Mouse (Mus musculus) spleen, adult 2 months (tissue): ENCODE measurements at regions not wholly inside any gene's neighbourhood (a gene's known extent, or its start where the extent isn't known, plus 50 kb on each side); places are given as distances from the start of the nearest gene placed in this dataset.

ENCODE experiments used
- DNase-seq, 2 experiments: peaks; one replicate each; pipeline versions ENCODE4 v3.0.0 to v3.0.0-alpha.2; 2012 to 2021; ENCODE audit warnings: low spot score in 2 of 2, low read depth in 1 of 2
- H3K27ac ChIP-seq: fragments of 200-500 bp; 2 replicates; pipeline ENCODE4 v1.5.1; 2012; ENCODE audit warnings: low read length, inconsistent platforms; ENCODE audit not compliant: insufficient read depth
- H3K27me3 ChIP-seq: fragments of 200-500 bp; 2 replicates; pipeline ENCODE4 v1.6.1; 2012; ENCODE audit warnings: mild to moderate bottlenecking, moderate library complexity, low read length, inconsistent platforms; ENCODE audit not compliant: control insufficient read depth, insufficient read depth
- H3K36me3 ChIP-seq: fragments of 200-500 bp; 2 replicates; pipeline ENCODE4 v1.6.1; 2012; ENCODE audit warnings: mild to moderate bottlenecking, low read length, inconsistent platforms; ENCODE audit not compliant: control insufficient read depth, insufficient read depth
- H3K4me1 ChIP-seq: fragments of 200-500 bp; 2 replicates; pipeline ENCODE4 v1.6.1; 2011; ENCODE audit warnings: inconsistent platforms; ENCODE audit not compliant: control insufficient read depth, insufficient read depth, insufficient read length
- H3K4me3 ChIP-seq: fragments of 200-500 bp; 2 replicates; pipeline ENCODE4 v1.5.1; 2011; ENCODE audit warnings: mild to moderate bottlenecking, inconsistent platforms; ENCODE audit not compliant: insufficient read depth, insufficient read length; ENCODE audit errors: extremely low read depth
- CTCF ChIP-seq: fragments of 200-500 bp; IDR thresholded peaks from 2 replicates; pipeline ENCODE4 v1.5.1; 2011; ENCODE audit warnings: mild to moderate bottlenecking, inconsistent platforms; ENCODE audit not compliant: insufficient read depth, insufficient read length, insufficient replicate concordance; ENCODE audit errors: extremely low read depth
- POLR2A ChIP-seq: fragments of 200-500 bp; IDR thresholded peaks from 2 replicates; pipeline ENCODE4 v1.6.1; 2011; ENCODE audit warnings: low read depth, low read length, inconsistent platforms
- WGBS: fragments of 180-500 bp; shearing (Covaris S2); methylation state at CpG from one replicate; pipeline ENCODE4 v1.1.7; 2018; 5-methylcytosine and 5-hydroxymethylcytosine counted together

DNA sequence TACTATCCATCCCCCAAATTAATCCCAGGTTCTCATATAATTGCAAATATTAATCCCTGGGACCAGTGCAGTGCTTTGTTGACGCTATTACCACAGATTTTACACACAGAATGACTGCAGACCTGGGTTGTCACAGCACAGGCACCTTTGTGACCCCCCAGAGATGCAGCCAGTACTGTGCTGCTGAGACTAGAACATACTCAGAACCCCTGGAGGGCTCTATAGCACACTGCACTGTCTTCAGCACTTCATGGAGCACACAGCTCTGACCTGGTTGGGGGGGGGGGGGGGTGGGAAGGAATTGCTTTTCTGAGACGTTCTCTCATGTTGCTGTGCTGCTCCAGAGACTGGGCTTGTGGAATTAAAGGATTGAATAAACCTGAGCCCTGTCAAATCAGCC is 154.9 kb upstream of the Gm34302 start:
- Histone ChIP-seq H3K4me1 (no peaks in the 10 kb centered on the region), H3K27ac (no peak overlapping the region), H3K4me3 (no peak overlapping the region), H3K36me3 (no peaks in the 10 kb centered on the region), H3K27me3 (no peaks in the 10 kb centered on the region)
- no peak for TF ChIP-seq CTCF
- no peak for TF ChIP-seq POLR2A
- WGBS: 54% methylated on average over 2 of the region's 2 CpGs
- DNase-seq: no peak

DNA sequence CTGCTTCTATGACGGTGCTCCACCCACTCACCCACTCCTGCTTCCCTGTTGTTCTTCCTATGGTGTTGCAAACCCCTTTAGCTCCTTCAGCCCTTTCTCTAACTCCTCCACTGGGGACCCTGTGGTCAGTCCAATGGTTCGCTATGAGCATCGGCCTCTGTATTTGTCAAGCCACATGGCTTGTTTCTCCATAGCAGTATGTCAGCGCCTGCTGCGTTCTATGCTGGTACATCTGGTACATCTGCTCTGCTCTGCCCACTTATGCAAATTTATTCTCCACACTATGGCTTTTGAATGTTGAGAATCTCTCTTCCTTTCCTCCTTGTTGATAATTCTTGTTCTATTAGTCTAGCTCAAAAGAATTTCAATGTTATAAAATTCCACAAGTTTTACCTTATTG is 154.2 kb upstream of the Gm34302 start:
- no peak for DNase-seq
- TF ChIP-seq CTCF: no peak
- TF ChIP-seq POLR2A: no peak
- WGBS: 89% methylated on average over 5 of the region's 5 CpGs
- no peaks in the 10 kb centered on the region for H3K4me1 ChIP-seq
- no peaks in the 10 kb centered on the region for H3K36me3 ChIP-seq
- no peak overlapping the region for H3K27ac ChIP-seq
- H3K4me3 ChIP-seq: no peak overlapping the region
- H3K27me3 ChIP-seq: no peaks in the 10 kb centered on the region

DNA sequence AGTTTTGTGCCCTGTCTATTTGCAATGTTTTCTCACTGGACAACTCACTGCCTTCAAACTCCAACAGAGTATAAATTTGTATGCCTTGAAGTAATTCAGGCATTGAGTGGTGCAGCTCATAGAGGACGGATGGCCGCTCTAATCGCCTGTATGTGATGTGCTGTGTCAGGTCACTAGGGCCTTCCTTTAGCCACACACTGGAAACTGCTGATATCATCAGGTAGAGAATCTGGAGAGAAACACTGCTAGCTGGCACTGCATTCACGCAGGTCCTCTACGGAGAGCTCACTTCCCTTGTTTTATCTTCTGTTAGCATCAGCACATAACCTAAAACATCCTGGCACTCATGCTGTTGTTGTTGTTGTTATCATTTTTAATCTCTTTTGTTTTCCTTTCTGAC is 144.0 kb upstream of the Gm34302 start:
- Histone ChIP-seq H3K27ac (no peak overlapping the region), H3K36me3 (no peaks in the 10 kb centered on the region), H3K4me1 (no peaks in the 10 kb centered on the region), H3K27me3 (no peaks in the 10 kb centered on the region), H3K4me3 (no peak overlapping the region)
- TF ChIP-seq CTCF (no peak), POLR2A (no peak)
- 79% methylated on average over 5 of the region's 5 CpGs for WGBS
- no peak for DNase-seq

DNA sequence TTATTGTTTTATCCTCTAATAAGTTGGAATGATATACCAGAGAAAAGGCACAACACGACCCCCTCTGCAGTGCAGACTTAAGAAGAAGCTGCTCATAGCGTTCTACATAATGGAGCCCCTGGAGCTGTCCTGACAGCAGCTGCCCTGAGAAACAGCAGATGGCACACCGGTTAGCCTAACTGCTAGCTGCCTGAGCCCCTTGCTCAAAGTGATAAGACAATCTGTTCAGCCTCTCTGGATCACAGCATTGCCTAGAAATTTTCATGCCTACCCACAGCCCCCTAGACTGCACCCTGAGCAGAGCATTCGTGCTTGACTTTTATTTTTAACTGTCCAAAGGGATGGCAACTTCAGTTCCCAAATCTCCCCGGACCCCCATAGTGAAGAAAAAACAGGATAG is 132.4 kb upstream of the Gm34302 start:
- H3K27ac ChIP-seq: no peak overlapping the region
- no peaks in the 10 kb centered on the region for H3K4me1 ChIP-seq
- H3K36me3 ChIP-seq: no peaks in the 10 kb centered on the region
- no peak overlapping the region for H3K4me3 ChIP-seq
- DNase-seq: no peak
- WGBS: 55% methylated on average over 5 of the region's 5 CpGs
- no peaks in the 10 kb centered on the region for H3K27me3 ChIP-seq
- no peak for TF ChIP-seq POLR2A
- no peak for TF ChIP-seq CTCF

DNA sequence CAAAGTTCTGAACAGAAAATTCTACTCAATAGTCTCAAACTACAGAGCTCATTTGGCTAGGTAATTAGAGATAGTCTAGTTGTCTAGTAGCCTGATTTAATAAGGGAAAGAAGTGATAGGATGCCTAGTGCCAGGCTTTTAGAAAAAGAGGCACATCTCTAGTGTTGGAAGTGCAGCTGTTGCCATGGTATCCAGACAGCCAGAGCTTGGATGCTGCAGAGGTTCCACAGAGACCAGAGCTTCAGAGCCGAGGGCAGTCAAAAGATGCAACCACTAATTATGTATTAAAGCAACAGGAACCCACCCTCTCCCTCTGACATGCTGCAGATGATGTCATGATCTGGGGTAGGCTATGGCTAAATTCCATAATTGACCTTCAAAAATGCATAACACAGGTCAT is 130.0 kb upstream of the Gm34302 start:
- DNase-seq: no peak
- H3K36me3 ChIP-seq: no peaks in the 10 kb centered on the region
- H3K27me3 ChIP-seq: no peaks in the 10 kb centered on the region
- TF ChIP-seq CTCF: no peak
- TF ChIP-seq POLR2A: no peak
- no peak overlapping the region for H3K27ac ChIP-seq
- H3K4me1 ChIP-seq: no peaks in the 10 kb centered on the region
- no peak overlapping the region for H3K4me3 ChIP-seq
- 59% methylated on average over 1 of the region's 1 CpGs for WGBS

DNA sequence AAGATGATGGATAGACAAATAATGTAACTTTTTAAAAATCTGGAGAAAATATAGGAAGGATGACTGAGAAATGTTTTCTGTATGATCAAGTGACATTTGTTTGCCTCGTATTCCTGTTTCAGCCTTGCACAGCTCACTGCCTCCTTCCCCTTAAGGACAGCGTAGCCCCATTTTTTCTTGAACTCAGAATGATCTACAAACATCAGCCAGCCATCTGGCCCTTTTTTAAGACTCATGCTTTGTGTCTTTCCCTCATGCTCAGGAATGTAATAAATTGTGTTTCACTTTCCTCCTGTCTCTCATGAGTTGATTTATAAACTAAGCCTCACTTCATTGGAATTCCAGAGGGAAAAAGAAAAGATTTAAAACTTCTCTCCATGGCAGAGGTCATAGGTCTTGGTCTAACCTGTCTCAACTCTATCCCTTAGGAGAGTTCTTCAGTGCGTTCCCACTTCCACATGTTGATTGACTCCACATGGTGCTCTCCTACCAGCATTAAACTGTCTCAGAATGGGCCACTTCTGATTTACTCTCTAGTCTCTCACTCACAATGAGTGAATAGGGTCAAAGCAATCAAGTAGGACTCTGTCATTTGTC is 129.2 kb upstream of the Gm34302 start:
- WGBS: 83% methylated on average over 3 of the region's 3 CpGs
- no peak for DNase-seq
- H3K36me3 ChIP-seq: no peaks in the 10 kb centered on the region
- H3K4me1 ChIP-seq: no peaks in the 10 kb centered on the region
- H3K4me3 ChIP-seq: no peak overlapping the region
- H3K27me3 ChIP-seq: no peaks in the 10 kb centered on the region
- TF ChIP-seq POLR2A: no peak
- H3K27ac ChIP-seq: no peak overlapping the region

DNA sequence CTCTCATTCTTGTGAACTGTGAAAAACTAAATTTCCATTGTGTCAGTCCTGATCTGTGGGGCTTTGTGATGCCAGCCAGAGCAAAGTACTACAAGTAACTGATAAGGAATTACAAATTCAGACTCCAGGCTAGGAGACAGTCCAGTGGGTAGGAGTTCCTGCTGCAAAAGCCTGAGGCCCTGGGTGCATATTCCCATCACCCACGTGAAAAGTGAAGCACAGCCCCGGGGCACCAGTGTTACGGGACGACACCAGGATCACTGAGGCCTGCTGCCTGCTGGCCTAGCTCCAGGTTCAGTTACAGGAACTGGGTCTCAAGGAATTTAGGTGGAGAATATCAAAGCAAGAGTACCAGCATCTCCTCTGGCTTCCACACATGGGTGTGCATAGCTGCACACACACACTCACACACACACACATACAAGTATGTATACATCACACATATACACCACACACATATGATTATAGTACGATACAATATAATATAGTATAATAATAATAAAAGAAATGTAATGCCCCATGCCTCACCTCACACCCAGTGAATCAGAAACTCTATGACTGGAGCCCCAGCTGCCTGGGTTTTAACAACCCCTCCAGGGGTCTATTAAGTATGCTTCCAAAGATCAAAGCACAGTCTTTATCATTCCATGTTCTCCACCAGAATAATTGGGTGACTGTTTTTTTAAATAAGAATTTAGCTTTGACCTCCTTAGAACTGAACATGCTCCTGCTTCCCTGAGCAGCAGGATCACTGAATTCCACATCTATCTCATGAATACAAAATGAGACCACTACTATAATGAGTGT is 126.6 kb upstream of the Gm34302 start:
- Histone ChIP-seq H3K4me1 (no peaks in the 10 kb centered on the region), H3K36me3 (no peaks in the 10 kb centered on the region), H3K27ac (no peak overlapping the region), H3K4me3 (no peak overlapping the region), H3K27me3 (no peaks in the 10 kb centered on the region)
- 75% methylated on average over 5 of the region's 5 CpGs for WGBS
- no peak for DNase-seq
- TF ChIP-seq CTCF: no peak
- no peak for TF ChIP-seq POLR2A
